Mouse (Mus musculus) fat pad, adult 2 months (tissue): ENCODE measurements around the gene Axin2.

ENCODE experiments used
- DNase-seq: peaks from one replicate; pipeline ENCODE4 v3.0.0-alpha.2; 2011; ENCODE audit warnings: low read depth, low spot score; ENCODE audit errors: extremely low read depth

Gene Axin2

DNA sequence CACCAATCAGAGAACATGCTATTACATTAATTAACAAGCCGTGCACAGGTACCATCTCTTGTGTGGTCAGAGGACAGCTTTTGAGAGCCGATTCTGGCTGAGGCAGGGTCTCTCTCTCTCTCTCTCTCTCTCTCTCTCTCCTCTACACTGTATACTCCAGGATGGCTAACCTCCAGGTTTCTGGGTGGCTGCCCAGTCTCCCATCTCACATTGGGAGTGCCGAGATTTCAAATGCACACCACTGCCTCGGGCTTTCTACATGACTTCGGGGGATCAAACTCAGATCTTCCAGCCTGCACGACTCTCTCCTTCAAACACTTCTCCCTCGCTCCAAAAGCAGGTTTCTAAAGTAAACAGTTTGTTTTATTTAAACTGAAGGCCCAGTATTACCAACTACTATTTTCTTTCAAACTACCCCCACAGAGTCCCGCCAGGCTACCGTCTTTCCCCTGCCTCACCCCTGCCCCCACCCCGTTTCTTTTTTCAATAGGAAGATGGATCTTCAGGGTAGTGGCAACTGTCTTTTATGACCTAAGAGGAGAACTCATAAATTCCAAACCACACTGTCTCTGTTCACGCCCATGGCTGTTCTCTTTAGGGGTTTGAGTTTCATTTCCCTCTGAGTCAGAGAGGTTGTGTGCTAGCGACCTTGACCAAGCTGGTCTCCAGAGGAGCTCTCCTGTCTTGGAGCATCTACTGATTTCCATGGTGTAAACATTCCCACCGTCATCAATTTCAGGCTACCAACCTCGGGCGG, 43.5 kb downstream of the Axin2 start:
- DNase-seq: no peak

DNA sequence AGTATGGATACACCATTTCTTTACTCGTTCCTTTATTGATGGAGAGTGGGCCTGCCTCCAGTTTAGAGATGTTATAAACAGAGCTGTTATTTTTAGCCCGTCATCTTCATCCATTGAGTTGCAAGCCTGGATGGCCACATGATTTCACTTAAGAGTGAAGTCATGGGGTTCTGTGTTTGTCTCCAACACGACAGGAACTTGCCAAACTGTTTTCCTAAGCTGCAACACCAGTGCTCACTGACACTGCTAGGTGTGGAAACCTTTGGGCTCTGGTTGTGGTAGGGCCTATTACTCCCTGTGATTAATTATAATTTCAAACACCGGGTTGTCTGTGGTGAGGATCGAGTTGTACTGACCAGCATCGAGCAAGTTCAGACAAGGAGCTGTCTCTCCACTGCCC, 45.6 kb downstream of the Axin2 start:
- no peak for DNase-seq

DNA sequence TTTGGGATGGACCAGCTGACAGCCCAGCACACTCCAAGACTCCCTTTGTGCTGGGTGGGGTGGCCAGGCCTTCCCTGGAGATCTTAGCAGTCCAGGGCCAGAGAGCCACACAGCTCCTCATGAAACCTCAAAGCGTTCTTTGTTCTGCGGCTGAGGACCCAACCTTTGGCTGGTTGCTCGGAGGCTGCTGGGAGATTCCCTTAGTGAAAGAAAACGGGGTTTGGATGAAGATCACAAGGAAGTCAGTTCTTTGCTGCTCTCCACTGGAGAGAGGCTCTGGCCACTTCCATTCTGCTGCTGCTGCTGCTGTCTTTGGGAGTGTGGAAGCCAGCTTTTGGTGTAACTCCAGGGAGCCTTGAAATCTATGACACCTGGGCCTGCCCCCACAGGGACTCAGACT, 53.3 kb downstream of the Axin2 start:
- DNase-seq: no peak

GRCm38 (mm10) chr11:108973866-108974265, 53.7 kb downstream of the Axin2 start:
- DNase-seq: no peak

DNA sequence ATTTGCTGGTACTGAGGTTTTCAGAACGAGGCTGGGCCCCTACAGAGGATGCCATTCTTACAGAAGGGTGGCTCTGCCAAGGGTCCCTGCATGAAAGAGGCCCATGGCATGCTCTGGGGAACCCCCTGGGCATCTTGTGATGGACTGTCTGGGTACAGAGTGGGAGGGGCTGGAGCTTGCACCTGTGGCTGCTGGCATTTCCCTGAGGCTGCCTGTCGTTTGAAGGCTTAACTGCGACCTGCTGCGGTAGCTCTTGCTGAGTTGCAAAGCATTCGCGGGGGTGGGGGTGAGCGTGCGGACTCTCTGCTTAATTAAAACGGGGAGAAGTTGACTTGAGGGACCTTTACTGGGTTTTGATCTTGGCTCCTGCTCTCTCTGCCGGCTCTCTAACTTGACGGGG, 55.4 kb downstream of the Axin2 start:
- DNase-seq: no peak

DNA sequence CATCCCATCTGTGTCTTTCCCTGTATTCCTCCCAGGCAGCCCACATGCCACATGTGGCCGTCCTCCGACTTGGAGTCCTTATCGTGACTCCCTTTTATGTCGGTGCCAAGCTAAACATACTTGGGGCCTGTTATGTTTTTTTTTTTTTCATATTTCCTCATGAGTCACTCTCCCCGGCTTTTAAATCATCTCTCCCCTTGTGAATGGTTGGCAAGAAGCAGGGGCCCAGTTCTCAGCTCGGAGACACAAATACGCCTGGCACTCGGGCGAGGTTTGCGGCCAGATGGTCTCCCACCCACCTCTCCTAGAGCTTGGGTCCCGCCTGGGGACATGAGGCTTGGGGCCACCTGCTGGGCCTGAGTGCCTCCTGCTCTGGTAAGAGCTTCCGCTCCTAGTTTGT, 60.4 kb downstream of the Axin2 start:
- DNase-seq: peak; percentile 31

DNA sequence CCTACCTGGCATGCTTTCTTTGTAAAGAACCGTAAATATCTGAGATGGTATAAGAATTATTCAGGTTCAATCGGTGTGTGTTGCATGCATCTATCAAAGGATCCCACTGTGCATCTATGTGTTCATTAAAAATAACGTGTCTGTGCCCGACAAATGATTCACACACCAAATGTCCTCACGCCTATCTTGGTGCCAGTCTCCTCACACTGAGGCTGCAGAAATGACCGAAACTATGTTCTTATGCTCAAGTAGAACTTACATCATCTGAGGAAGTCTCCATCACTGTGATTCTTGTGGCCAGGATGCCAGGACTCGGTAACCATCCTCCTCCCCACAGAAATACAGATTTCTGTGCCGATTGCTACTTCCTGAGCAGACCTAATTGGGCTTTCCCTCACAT, 60.9 kb downstream of the Axin2 start:
- DNase-seq: no peak

DNA sequence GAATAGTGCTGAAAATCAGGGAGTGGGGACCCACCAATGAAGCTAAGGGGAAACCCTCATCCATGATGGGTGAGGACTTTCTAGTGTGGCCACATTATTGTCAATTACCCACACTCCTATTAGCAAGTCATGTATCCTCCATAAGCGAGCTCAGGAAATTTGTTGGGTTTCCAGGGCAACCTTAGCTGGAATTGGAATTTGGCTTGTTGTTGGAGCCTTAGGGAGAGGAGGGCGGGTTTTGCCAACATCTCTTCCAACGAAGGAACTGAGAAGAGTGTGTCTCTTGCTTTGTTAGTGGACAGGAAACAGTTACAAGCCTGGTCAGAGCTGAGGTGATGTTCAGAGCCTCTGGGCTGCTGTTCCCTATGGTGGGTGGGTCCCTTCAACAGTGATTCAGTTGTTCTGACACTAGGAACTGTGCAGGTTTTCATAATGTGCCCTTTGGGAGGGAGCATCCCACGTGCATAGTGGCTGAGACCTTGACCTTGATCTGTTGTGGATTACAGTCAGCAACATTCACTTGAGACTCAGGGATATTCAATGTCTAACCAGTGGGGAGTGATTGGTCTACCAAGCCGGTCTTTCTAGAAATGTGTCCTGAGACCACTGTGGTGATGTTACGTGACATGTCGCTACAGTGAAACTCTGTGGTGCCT, 63.4 kb downstream of the Axin2 start:
- no peak for DNase-seq

DNA sequence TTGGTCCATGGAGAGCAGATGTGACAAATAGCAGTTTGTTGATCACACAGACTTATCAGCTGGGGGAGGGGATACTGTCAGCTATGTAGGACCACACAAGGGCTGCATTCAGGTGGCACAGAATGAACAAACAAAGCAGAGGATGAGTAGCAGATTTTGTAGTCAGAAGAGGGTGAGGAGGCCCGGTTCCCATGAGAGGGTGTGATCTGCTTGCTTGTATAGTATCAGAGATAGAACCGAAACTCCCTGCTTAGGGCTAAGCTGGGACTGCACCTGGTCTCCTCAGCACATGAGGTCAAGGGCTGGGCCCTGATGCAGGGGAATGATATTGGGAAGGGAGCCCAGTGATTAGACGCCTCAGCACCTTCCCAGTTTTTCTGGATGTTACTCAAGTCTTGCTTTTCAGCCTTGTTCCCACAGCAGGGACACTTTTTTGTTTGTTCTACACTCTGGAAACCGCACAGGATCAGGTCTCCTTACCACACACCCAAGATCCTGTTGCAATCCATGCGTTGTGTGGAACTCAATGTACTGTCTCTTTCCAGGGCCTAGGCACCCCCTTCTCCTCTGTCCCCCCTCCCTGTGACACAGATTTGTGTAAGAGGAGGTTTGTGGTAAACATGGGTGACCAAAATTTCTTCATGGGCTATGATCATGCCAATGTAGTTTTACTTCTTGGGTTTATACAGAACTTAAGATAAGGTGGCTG, 64.7 kb downstream of the Axin2 start:
- DNase-seq: peak; percentile 52

GRCm38 (mm10) chr11:108985836-108986235, 65.7 kb downstream of the Axin2 start:
- DNase-seq: no peak

GRCm38 (mm10) chr11:108987226-108987625, 67.1 kb downstream of the Axin2 start:
- DNase-seq: no peak

GRCm38 (mm10) chr11:108987705-108988104, 67.6 kb downstream of the Axin2 start:
- no peak for DNase-seq

DNA sequence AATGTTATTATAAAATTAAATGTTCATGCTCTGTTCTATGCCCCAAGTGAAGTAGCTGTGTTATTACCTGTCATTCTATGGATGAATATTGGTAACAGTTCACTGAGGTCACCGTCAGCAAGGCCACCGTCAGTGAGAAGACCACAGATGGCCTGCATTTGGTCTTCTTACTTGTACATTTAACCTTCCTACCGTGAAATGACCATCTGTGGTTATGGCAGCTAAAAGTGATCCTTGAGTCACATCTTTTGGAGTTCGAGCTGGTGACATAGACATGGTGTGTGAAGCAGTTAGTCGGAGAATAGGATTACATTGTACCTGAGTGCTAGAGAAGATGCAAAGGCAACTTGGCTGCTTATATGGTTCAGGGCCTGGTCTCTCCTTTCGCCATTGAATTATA, 68.1 kb downstream of the Axin2 start:
- DNase-seq: no peak

DNA sequence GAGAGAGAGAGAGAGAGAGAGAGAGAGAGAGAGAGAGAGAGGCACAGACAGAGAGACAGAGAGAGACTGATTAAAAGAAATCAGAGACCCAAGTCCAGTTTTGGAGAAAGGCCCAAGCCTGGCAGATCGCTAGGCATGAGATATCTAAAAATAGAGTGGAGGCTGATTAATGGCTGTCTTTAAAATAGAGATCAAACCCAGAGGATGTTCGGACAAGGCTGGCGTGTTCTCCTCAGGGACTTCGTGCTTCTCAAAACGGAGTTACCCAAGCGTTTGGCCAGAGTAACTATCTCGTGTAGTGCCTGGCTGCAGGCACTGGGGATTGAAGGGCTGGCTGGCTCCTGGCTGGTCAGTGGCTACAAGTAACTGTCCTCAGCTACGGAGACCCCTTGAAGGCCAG, 69.8 kb downstream of the Axin2 start:
- DNase-seq: no peak

DNA sequence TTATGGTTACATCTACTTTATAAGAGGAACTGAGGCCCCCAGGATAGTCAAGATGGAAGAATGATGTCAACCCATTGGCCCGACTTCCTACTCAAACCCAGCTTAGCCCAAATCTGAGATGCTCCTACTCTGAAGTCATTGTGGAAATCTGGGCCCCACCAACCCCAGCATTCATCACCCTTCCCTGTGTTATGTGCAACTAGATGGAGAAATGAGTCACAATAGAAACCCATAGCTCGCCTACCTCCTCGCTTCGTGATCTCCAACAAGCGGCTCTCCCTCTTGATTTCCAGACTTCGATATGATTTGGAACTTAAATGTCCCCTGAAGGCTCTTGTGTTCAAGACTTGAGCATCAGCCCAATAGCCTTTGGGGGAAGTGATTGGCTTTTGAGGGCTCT, 73.3 kb downstream of the Axin2 start:
- no peak for DNase-seq

GRCm38 (mm10) chr11:108995196-108995989, 75.2 kb downstream of the Axin2 start:
- no peak for DNase-seq

DNA sequence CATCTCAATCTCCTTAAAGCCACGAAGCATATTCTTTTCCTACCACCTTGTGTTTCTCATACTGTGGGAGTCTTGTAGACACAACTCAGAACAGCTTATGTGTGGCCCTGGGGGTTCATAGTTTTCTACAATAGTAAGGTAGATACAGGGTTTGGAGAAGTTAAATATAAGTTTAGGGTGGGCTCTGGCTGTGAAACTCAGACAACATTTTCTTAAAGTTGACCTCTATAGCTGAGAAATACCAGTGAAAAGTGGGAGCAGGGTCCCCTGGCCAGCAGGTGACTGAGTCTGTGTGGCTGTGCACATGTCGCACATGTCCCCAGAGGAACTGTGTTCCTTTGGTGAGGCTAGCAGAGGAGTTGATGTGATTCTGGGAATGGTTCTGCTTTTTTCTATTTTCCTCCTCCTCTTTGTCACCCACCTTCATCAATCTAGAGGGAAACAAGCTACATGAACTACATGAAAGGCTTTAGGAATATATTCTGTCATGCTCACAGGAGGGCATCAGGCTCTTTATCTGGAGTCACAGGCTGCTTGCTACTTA, 75.9 kb downstream of the Axin2 start:
- DNase-seq: no peak

- DNase-seq: no peak
Observed at GRCm38 (mm10) chr11:108997816-108998215, 77.7 kb downstream of the Axin2 start.
